Mouse (Mus musculus) cerebellum, adult 2 months (tissue): ENCODE results near the gene Ndn. TPM values are rescaled to one million over a fixed set of nuclear protein-coding genes. Genes with fewer than 3 reads are reported as not detected.

Experiments used
- DNase-seq, 2 experiments: peaks; one replicate each; pipeline ENCODE4 v3.0.0; 2021
- H3K27ac ChIP-seq: fragments of 200-500 bp; 2 replicates; pipeline ENCODE4 v1.5.1; 2012; ENCODE audit warnings: low read length, control low read depth, inconsistent platforms; ENCODE audit not compliant: insufficient read depth
- H3K27me3 ChIP-seq: fragments of 200-500 bp; 2 replicates; pipeline ENCODE4 v1.6.1; 2012; ENCODE audit warnings: inconsistent platforms, mild to moderate bottlenecking, low read length, moderate library complexity; ENCODE audit not compliant: control insufficient read depth, insufficient read depth
- H3K4me1 ChIP-seq: fragments of 200-500 bp; 2 replicates; pipeline ENCODE4 v1.6.1; 2011; ENCODE audit warnings: low read length; ENCODE audit not compliant: control insufficient read depth, insufficient read depth
- H3K4me3 ChIP-seq: fragments of 200-500 bp; replicated peaks from 2 replicates; pipeline ENCODE3; 2011; ENCODE audit warnings: mild to moderate bottlenecking, low read depth, low read length, control low read depth; ENCODE audit not compliant: insufficient read depth
- CTCF ChIP-seq: fragments of 200-500 bp; IDR thresholded peaks from 2 replicates; pipeline ENCODE4 v1.5.1; 2011; ENCODE audit warnings: low read depth, mild to moderate bottlenecking, control low read depth, low read length, moderate library complexity, borderline replicate concordance; ENCODE audit not compliant: insufficient read depth
- POLR2A ChIP-seq: fragments of 200-500 bp; IDR thresholded peaks from 2 replicates; pipeline ENCODE4 v1.6.1; 2011; ENCODE audit warnings: low read length, control low read depth, borderline replicate concordance; ENCODE audit not compliant: insufficient read depth
- WGBS: fragments of 180-500 bp; shearing (Covaris S2); methylation state at CpG from one replicate; pipeline ENCODE4 v1.1.7; 2018; 5-methylcytosine and 5-hydroxymethylcytosine counted together
- polyA plus RNA-seq: library from polyadenylated mRNA; depleted of rRNA; stranded (reverse); fragments of >200 nt; gene quantifications from 2 replicates; pipeline ENCODE4 v1.2.3, GENCODE M21; 2012; rRNA removed

The Ndn gene
- polyA plus RNA-seq, result 172 and 178 TPM in 2 replicates

DNA sequence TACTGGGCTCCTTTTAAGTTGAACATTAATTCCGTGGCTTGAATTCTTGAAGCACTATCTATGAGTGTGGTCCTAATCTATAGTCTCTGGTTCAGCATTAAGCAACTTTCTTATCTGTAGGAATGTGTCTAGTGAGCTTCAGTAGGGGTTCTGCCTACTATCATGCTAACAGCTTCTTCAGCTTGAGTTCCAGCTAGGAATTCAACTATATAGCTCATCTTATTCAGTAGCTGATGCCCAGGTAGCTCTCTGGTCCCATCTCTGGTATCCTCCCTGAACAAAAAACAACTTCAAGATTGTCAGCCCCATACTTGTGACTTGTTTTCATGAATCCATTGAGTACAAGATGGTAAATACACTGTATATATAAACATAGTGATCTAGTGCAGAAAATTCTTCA is at the start of gene Ndn:
Gene Ndn (plus strand): TSS at position 301 of the 400 bp plus-strand sequence.
- H3K4me3 ChIP-seq, result no peak within 1 kb of the TSS
- DNase-seq, result no peak
- no peaks in the 10 kb centered on the region for H3K4me1 ChIP-seq
- H3K27ac ChIP-seq, result no peak within 1 kb of the TSS
- no peaks in the 10 kb centered on the region for H3K27me3 ChIP-seq
- TF ChIP-seq CTCF (no peak), POLR2A (no peak)
- WGBS, result 75% methylated on average over 1 of the region's 1 CpGs

GRCm38 (mm10) chr7:62302451-62302850 is 43.9 kb upstream of the Ndn start:
- Histone ChIP-seq H3K27ac (no peak overlapping the region), H3K4me1 (no peaks in the 10 kb centered on the region), H3K27me3 (no peaks in the 10 kb centered on the region), H3K4me3 (no peak overlapping the region)
- WGBS, result 63% methylated on average over 3 of the region's 3 CpGs
- DNase-seq, result no peak
- no peak for TF ChIP-seq CTCF
- no peak for TF ChIP-seq POLR2A

DNA sequence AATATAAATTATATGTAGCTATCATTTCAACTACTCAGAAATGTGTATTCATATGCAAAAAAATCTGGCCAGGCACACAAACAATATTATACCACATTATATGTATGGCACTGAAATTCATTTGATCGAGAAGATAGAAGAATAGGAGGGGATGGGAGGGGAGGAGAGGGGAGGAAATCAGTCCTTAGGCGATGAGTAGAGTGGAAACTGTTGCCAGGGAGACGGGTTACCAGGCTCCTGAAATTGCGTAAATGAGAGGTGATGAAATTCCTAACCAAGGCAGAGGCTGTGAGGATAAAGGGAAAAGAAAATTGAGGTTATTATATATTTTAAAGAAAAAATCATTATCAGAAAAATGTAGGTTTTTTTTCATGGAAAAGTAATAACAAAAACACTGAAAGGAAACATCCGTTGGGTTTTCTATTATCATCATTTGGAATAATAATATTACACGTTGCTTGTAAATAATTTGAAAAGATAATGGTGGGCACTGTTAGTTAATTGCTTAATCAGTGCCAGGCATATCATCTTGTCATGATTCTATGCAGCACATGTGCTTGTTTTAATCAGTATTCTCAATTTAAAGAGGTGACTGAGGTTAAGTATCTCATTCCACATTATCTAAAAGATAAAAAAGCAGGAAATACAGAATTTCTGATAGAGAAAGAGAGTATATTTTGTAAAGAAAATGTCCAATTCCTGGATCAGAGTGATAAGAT is 39.3 kb upstream of the Ndn start:
- Histone ChIP-seq H3K27me3 (no peaks in the 10 kb centered on the region), H3K27ac (no peak overlapping the region), H3K4me3 (no peak overlapping the region), H3K4me1 (no peaks in the 10 kb centered on the region)
- 31% methylated on average over 6 of the region's 6 CpGs for WGBS
- TF ChIP-seq POLR2A (no peak), CTCF (no peak)
- DNase-seq, result no peak

DNA sequence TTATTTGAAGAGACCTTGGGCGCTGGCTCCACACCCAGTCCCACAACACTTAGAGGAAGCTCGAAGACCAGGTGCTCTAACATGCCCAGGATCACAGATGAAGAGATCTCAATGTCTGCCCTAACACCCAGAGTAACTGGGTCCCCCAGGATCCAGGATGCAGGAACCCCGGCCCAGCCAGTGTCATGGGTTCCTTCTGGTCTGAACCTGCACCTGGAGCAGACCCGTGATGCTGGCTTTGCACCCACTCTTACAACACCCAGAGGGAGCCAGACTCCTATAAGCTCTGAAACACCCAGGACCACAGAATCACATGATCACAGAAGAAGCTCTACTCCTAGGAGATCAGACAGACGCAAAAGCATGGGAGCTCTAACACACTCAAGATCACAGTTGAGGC is 29.6 kb upstream of the Ndn start:
- Histone ChIP-seq H3K4me1 (no peaks in the 10 kb centered on the region), H3K27me3 (no peaks in the 10 kb centered on the region), H3K4me3 (no peak overlapping the region), H3K27ac (no peak overlapping the region)
- TF ChIP-seq POLR2A, result no peak
- no peak for DNase-seq
- 76% methylated on average over 5 of the region's 5 CpGs for WGBS

DNA sequence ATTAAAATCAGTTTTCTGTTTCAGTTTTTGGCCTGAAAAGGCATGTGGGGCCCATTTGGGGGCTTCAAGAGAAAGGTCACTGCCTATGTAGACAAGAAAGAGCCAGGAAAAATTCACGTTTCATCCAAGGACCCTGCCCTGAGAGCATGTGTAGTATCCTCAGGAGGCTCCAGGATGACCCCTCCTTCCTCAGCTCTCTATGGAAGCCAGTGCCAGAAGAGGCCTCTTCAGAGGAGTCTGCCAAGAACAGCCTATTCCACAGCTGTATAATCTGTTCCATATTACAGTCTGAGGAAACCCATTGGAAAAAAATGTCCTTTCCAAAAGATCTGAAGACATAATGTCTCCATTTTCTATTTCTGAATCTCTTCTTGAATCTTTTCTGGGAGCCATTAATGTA is 958 bp upstream of the Ndn start:
- WGBS, result 9% methylated on average over 1 of the region's 1 CpGs
- no peak overlapping the region for H3K4me3 ChIP-seq
- no peak overlapping the region for H3K27ac ChIP-seq

GRCm38 (mm10) chr7:62348106-62348803 is 1.9 kb downstream of the Ndn start:
- peak; percentile 84 to 87 for DNase-seq
- no peak overlapping the region; the same call in 1 of the 2 replicates for H3K27ac ChIP-seq
- no peaks in the 10 kb centered on the region for H3K4me1 ChIP-seq
- WGBS, result 25% methylated on average over 42 of the region's 42 CpGs
- H3K27me3 ChIP-seq, result no peaks in the 10 kb centered on the region
- H3K4me3 ChIP-seq, result peak overlapping the region; percentile 73
- peak; percentile 69 for TF ChIP-seq POLR2A
- no peak for TF ChIP-seq CTCF

More for the DNA sequence above, 958 bp upstream of the Ndn start:
- no peaks in the 10 kb centered on the region for H3K27me3 ChIP-seq
- H3K4me1 ChIP-seq, result no peaks in the 10 kb centered on the region
- no peak for TF ChIP-seq CTCF
- TF ChIP-seq POLR2A, result no peak
- DNase-seq, result no peak

- no peaks in the 10 kb centered on the region for H3K27me3 ChIP-seq
- no peak overlapping the region for H3K27ac ChIP-seq
- no peaks in the 10 kb centered on the region for H3K4me1 ChIP-seq
- DNase-seq, result no peak
- WGBS, result 30% methylated on average over 17 of the region's 17 CpGs
- TF ChIP-seq POLR2A (no peak), CTCF (no peak)
- peak overlapping the region; percentile 73 for H3K4me3 ChIP-seq
These were observed 2.4 kb downstream of the Ndn start for GRCm38 (mm10) chr7:62348804-62349190.

DNA sequence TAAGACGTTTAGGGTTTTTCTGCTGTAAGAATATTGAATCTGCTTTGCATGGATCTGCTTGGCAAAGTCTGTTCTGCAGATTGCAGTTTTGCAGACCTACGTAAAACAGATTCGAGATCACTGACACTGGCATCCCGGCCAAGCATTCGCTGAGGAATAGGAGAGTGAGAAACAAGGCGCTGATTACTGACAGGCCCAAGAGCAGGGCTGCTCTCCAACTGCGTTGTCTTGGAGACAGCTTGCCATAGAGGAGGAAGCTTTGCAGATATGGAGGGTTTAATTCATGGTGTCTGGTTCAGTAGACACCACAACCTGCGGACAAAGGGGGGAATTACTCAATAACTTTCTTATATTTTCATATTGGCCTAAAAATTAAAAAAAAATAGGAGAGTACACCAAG is 4.9 kb downstream of the Ndn start:
- Histone ChIP-seq H3K4me3 (no peak overlapping the region), H3K27me3 (no peaks in the 10 kb centered on the region), H3K4me1 (no peaks in the 10 kb centered on the region), H3K27ac (no peak overlapping the region)
- no peak for DNase-seq
- TF ChIP-seq CTCF (no peak), POLR2A (no peak)
- 47% methylated on average over 8 of the region's 8 CpGs for WGBS
